Mouse (Mus musculus) megakaryocyte progenitor cell, adult 5-6 weeks (primary cell): ENCODE data around the gene Agmat. TPM values are rescaled to one million over a fixed set of nuclear protein-coding genes. Genes with fewer than 3 reads are reported as not detected.

Source experiments
- ATAC-seq: replicated peaks from 2 replicates; pipeline ENCODE4 v1.8.0; 2016; ENCODE audit warnings: mild to moderate bottlenecking, moderate TSS enrichment, inconsistent platforms; ENCODE audit not compliant: poor library complexity
- total RNA-seq, 2 experiments: library from RNA; stranded (forward) in 1 of 2; stranded (reverse) in 1 of 2; fragments of 157-497, 149-512 nt in 1 of 2; fragments of 200-1000 nt in 1 of 2; gene quantifications; 2 replicates each; pipeline versions ENCODE4 v1.2.3 to v1.2.4; 2015 to 2017

The Agmat gene
- total RNA-seq, 2 experiments from 2014 or later, result not detected

- ATAC-seq, result no peak
Observed at GRCm38 (mm10) chr4:141805886-141806285, 59.4 kb downstream of the Agmat start.

Other genes starting within 250 kb of the Agmat start
- 28.4 and 35.6 TPM in 2 replicates for gene Spen, start 208.1 kb upstream of the Agmat start, total RNA-seq (2015)
- gene Spen, start 208.1 kb upstream of the Agmat start, total RNA-seq (2017), result 22.8 and 29.0 TPM in 2 replicates
- not detected in 2 replicates for gene Fblim1, start 140.6 kb upstream of the Agmat start, total RNA-seq (2015)
- gene Fblim1, start 140.6 kb upstream of the Agmat start, total RNA-seq (2017), result 0.07 TPM in 1 of 2 replicates, not detected in the other
- gene Tmem82, start 128.0 kb upstream of the Agmat start, total RNA-seq (2015), result 0.10 and 0.76 TPM in 2 replicates
- 0.46 and 1.6 TPM in 2 replicates for gene Tmem82, start 128.0 kb upstream of the Agmat start, total RNA-seq (2017)
- not detected in 2 replicates for gene Slc25a34, start 122.9 kb upstream of the Agmat start, total RNA-seq (2015)
- gene Slc25a34, start 122.9 kb upstream of the Agmat start, total RNA-seq (2017), result not detected in 2 replicates
- gene Plekhm2, start 81.8 kb upstream of the Agmat start, total RNA-seq (2015), result 7.2 and 12.8 TPM in 2 replicates
- 9.8 and 11.0 TPM in 2 replicates for gene Plekhm2, start 81.8 kb upstream of the Agmat start, total RNA-seq (2017)
- 20.0 and 22.7 TPM in 2 replicates for gene Rsc1a1, start 61.1 kb upstream of the Agmat start, total RNA-seq (2015)
- 6.6 and 7.6 TPM in 2 replicates for gene Rsc1a1, start 61.1 kb upstream of the Agmat start, total RNA-seq (2017)
- 15.0 and 18.7 TPM in 2 replicates for gene Ddi2, start 23.3 kb upstream of the Agmat start, total RNA-seq (2015)
- gene Ddi2, start 23.3 kb upstream of the Agmat start, total RNA-seq (2017), result 23.7 and 29.4 TPM in 2 replicates
- 4.8 and 6.5 TPM in 2 replicates for gene Dnajc16, start 44.3 kb downstream of the Agmat start, total RNA-seq (2015)
- gene Dnajc16, start 44.3 kb downstream of the Agmat start, total RNA-seq (2017), result 5.9 and 6.4 TPM in 2 replicates
- 5.8 and 6.4 TPM in 2 replicates for gene Casp9, start 46.9 kb downstream of the Agmat start, total RNA-seq (2015)
- gene Casp9, start 46.9 kb downstream of the Agmat start, total RNA-seq (2017), result 8.1 and 9.3 TPM in 2 replicates
- gene Cela2a, start 79.5 kb downstream of the Agmat start, total RNA-seq (2015), result not detected in 2 replicates
- gene Cela2a, start 79.5 kb downstream of the Agmat start, total RNA-seq (2017), result not detected in 2 replicates
- not detected in 2 replicates for gene Ctrc, start 99.7 kb downstream of the Agmat start, total RNA-seq (2015)
- not detected in 2 replicates for gene Ctrc, start 99.7 kb downstream of the Agmat start, total RNA-seq (2017)
- gene Efhd2, start 128.2 kb downstream of the Agmat start, total RNA-seq (2015), result 42.2 and 49.9 TPM in 2 replicates
- gene Efhd2, start 128.2 kb downstream of the Agmat start, total RNA-seq (2017), result 53.6 and 58.1 TPM in 2 replicates